Mouse (Mus musculus) embryo, embryonic 10 days (tissue): ENCODE results near the gene Cblb.

Experiments
- DNase-seq: peaks from one replicate; pipeline ENCODE4 v3.0.0-alpha.2; 2015; ENCODE audit warnings: low spot score

Gene Cblb

DNA sequence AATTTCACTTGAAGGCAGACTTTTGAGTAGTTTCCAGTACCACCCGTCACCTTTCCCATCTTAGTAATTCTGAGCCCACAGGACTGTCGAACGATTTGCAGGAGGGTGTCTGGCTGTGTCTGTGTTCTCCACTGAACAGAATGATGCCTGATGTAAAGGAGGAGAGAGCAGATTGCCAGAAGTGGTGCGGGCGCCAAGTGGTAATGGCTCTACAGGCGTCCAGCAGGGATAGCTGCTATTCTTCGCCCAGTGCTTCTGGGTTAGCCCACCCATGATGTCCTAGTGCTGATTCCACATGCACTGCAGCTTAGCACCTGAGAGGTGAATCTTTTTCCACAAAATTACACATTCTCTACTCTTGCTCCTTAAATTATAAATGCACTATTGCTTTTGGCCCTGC is 45.6 kb downstream of the Cblb start:
- no peak for DNase-seq

DNA sequence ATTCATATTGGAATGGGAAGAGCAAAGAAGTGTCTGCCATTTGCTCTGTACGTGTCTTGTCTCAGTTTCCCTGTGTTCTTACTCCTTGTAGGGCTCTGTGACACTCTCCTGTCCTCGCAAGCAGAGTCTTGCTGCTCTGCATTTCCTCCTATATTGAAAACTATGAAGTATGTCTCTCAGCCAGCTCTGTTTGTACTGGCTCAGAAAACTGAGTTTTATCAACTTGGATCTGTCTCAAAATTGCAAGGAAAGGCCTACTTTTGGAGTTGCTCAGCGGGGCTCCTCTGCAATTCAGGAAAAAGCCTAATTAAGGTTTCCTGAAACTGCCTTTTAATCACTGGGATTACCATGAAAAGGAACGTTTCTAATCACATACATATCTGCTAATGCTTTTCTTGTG is 46.9 kb downstream of the Cblb start:
- no peak for DNase-seq

DNA sequence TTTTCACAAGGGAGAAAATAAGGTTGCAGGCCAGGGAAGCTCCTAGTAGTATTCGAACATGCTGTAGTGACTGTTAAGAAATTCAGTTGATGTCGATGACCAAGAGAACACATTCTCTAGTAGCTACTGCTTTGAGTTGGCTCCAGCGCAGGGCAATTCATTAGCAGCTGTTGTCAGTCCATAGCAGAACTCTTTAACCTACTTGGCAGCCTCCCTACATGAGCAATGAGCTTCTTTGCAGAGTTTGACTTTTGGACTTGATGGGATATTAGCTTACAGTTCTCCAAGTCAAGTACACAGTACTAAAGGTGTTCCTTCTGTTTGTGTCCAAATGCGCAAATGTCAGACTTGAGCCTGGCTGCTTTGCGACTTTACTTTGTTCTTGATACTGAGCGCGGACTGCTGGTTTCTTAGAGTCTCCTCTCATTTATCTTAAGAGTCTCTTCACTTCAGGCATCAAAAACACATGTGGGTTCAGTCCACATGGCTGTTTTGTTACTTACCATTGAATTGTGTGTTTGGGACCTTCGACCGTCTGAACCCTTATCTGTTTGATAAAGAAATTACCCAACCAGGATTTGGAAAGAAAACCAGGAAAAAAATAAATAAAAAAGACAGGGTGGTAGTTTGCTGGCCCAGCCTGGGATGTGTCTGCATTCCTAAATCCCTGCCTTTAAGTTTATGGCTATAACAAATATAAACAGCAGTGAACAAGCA is 47.9 kb downstream of the Cblb start:
- no peak for DNase-seq

DNA sequence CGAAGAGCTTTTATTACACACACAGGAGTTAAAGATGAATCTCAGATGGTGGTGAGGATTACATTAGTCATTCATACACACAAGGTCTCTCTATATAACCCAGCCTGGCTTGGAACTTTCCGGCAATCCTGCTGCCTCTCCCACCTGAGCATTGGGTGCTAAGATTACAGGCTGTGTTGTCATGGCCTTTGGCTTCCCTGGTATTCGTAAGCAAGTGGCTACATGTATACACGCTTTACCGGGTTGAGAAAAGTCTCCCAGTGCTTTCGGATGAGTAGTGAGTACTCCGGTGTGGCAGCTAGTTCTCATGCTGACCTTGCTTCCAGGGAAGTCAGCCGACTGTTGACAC is 48.4 kb downstream of the Cblb start:
- DNase-seq: no peak

DNA sequence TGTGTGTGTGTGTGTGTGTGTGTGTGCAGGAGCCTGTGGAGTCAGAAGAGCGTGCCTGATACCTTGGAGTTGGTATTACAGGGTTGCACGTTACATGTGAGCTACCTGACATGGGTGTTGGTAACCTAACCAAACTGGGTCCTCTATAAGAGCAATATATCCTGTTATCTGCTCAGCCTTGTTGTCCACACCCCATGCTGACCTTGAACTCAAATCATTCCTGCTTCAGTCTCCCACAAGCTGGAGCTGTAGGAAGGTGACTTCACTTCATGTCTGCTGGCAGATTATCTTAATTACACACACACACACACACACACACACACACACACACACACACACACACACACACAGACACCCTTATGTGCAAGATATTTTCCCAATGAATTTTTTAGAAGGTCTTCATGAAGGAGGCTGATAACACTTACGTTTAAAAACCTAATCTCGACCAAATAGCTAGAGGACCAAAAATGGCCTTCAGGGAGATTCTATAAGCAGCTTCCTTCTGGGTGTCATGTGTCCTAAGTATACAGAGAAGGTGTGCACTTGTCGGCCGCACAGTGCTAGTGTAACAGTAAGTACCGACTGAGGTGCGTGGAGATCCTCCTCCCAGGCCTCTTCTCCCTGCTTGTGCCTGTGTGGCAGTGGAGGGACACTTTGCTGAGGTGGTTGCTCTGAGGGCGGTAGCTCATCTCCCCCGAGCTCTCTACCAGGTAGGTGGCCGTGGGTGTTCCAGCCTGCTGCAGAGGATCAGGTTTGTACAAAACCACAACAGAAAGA is 49.8 kb downstream of the Cblb start:
- no peak for DNase-seq

DNA sequence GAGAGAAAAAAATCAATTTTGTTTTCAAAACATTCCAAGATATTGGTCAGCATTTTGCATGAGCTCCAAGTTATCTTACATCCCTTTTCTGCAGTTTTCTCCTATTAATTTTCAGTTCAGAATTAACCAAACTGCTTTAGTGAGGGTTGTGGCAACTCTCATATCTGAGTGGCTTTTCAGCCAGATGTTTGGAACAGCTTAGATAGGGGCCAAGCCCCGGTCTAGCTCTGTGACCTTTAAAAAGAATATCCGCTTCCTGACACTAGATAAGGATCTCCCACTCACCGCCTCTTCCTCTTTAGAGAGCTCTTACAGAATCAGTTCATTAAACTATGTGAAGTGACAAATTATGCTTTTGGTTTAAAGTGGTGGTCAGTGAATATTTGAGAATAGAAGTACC is 50.7 kb downstream of the Cblb start:
- DNase-seq: no peak

DNA sequence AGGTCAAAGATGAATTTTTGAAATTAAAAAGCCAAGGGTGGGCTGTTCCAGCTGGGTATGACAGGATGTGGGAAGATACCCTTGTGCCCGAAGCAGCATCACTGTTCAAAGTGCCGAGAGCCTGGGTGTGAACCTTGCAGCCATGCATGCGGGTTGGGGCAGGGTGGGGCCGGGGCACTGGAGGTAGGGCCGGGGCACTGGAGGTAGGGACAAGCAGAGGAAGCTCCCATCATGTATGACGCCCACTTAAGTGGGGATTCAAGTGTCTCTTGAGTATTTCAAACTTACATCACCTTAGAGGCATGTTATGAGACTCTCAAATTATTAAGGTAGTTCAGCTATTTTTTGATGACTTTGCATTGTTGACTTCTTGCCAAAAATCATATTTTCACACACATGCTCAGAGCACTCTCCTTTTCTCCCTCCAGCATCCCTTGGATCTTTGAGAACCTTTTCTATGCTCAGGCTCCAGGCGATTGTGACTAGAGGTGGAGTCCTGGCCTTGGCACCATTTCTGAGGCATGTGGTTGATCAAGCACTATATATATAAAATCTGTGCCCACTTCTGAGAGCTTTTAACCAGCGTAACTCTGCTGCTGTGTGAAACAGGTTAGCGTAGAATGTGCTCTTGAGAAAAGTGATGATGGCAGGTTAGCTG is 55.9 kb downstream of the Cblb start:
- no peak for DNase-seq

DNA sequence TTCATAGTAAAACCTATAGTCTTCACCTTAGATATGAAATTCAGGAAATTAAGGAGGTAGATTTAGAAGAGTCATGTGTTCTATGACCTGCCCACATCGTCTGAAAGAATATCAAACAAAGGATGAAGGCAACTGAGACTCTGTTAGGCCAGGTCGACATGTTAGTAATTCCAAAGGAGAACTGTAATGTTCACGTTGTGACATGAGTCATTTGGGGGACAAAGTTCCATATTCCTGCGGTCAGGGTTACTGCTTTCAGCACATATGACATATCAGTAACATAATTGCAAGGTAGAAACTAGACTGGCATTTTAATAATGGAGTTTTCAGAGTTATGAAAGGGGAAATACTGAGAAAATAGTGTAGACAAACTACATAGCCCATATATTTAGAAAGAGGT is 58.3 kb downstream of the Cblb start:
- DNase-seq: no peak

DNA sequence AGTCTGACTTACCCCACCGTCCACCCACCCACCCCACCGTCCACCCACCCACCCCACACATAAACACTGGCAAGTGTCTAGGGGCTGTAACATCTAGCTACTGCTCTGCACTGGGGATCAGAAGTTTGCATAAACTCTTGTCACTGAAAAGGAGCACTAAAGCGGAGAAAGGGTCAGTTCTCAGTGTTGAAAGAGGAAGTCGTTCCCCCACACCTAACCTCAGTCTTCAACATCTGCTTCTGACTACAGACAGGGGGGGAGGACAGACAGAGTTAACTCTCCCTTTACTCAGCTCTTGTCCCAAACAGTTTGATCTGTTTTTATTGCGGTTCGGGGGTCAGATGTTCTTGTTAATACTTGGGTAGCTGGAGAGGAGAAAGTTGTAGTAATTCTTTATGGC is 59.9 kb downstream of the Cblb start:
- no peak for DNase-seq

DNA sequence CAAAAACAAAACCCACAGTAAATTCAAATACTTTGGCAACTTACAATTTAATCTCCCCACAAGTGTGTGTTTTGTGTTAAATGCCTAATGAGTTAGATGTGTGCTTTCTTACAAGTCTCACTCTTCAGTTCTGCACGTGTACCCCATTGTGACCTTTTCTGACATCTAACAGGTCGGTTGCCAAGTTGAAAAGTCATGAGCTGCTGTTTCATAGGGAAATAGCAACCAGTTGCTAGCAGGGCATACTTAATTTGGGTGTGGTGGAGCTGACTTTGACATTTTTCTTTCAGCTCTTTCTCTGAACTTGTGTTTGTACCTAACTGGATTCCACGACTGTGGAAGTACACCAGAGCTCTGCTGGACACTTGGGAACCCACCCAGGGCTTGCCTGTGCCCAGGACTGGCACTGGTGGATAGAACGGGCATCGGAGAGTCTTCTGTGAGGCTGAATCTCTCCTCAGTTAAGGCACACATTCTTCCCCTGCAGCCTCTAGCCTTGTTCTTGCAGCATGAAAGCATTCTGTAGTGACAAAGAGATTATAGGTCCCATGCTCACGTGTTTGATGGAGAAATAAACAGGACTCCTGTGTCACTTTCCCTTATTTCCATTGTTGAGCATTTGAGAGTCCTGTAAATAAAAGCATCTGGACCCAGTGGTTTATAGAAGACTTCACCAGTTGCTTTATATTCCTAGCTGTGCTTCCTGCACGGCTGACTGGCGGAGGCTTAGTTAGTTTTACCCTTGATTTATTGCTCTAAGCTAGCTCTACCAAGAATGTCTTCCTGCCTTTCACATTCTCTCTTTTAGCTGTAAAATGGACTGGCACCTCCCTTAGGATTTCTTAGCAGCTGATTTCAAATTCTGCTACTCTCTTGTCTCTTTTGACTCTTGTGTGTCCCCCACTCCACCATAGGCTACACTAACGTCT is 62.6 kb downstream of the Cblb start:
- no peak for DNase-seq

DNA sequence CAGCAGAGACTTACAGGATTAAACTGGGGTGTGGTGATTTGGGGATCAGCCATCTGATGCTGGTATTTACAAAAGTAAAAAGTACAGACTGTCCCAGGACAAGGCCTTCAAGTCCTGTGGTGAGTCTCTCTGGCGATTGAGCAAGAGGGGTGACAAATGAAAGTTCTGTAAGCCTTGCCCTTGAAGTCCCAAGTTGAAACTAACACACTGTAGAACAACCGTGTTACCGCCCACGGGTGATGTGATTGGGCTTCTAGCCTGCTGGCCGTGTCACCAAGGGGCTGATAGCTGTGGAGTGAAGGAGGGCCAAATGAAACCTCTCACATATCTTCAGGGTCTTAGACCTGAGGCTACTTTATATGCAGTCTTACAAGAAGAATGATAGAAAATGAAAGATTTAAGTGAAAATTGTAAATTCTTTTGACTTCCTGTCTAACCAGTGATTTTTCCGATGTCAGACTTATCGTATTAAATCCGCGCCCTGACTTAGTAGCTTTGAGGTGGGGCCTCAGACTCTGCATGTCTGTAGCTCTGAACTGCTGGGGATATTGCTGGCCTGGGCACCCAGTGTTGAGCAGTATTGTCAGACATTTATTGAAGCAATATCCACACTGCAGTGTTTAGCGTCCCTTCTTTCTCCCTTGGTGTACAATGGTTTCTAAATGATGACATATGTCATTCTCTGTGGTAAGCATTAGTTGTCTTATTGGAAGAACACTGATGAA is 63.9 kb downstream of the Cblb start:
- DNase-seq: no peak

DNA sequence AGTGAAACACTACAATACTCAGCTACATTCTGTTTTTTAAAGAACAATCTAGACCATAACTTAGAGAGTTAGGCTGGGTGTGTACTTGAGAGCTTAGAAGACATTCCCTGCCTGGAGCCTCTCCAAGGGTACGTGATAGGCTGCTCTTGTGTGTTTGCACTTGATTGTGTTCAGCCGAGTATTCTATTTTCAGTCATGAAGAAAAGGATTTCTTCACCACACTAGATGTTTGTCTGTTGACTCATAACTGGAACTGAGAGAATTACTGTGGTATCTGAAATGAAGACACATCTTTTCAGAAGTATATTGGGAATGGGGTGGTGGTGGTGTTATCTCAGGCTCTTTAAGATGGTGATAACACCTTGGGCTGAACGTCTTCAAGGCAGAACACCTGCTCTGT is 64.6 kb downstream of the Cblb start:
- no peak for DNase-seq

DNA sequence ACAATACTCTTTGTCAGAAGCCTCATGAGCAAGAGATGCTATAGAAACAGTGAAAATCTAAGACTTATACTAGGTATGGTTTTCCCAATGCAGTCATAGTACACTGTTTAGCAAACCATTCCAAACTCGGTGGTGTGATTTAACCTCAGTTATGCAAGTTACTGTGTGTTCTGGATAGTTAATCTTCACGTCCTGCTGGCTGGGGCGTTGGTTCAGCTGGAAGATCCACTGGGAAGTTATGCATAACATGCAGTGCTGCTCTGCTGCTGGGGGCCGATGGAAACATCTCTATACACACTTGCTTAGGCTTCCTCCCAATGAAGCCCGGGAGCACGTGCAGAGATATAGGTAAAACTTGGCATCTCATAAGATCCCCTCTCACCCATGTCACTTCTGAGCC is 69.4 kb downstream of the Cblb start:
- DNase-seq: no peak

DNA sequence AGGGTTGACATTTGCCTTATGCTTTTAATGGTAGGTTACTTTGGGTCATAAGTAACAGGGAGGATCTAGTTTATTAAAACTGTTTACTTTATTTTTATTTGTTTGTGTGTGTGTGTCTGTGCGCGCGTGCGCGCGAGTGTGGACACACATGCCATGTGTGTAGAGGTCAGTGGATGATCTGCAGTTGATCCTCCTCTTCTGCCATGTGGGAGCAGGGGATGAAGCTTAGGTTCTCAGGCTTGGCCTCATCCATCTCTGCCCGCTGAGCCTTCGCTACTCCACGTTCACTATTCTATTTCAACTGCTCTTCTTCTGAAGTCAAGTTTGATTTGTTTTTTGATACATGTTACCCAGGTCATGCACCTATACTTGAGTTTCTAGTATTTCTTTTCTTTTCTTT is 73.6 kb downstream of the Cblb start:
- DNase-seq: no peak

DNA sequence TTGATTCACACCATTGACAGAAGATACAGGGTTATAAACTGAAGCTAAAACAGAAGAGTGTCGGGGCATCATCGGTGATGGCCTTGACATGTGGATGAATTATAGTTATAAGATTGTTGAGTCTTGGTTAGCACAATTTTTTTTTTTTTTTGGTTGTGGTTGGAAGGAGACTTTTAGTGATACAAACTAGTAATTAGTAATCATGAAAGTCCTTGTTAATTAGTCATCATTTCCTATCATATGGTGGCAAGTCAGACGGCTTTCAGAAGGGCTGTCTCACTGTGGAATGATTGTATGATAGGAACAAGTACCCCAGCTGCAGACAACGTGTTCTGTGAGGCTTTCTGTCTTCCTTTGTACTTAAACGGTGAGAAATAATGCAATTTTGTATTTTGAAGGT is 76.8 kb downstream of the Cblb start:
- no peak for DNase-seq

DNA sequence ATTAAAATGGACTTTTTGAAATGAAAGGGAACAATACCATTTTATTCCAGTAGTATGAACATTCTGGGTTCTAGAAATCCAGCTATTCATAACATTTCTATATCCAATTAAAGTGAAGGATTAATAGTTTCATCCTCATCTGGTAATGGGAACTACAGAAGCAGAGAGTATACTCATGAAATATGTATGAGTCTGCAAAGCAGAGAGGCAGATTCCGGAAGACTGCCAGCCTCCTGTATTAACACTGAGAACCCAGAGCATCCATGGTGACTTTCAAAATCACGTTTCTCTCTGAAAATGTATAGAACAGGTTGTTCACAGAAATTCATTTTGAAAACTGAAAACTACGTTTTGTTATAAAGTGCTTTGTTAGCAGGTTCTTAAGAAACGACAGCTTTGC is 83.4 kb downstream of the Cblb start:
- DNase-seq: no peak

DNA sequence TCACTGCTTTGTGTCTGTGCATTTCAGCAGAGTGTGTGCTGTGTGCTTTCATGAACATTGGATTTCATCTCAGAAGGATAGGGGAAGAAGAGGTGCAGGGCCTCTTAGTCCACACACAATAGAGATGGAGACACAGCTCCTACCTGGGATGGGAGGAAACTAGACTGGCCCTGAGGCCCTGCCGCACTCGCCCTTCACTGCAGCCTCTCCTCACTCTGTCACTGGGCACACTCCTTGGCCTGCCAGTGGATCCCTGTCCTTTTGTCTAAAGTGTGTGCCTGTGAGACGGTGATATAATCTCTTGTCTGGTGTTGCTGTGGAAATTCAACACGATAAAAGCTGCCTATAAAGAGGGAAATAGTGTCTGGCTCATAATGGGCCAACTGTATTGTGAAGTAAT is 88.0 kb downstream of the Cblb start:
- DNase-seq: no peak

DNA sequence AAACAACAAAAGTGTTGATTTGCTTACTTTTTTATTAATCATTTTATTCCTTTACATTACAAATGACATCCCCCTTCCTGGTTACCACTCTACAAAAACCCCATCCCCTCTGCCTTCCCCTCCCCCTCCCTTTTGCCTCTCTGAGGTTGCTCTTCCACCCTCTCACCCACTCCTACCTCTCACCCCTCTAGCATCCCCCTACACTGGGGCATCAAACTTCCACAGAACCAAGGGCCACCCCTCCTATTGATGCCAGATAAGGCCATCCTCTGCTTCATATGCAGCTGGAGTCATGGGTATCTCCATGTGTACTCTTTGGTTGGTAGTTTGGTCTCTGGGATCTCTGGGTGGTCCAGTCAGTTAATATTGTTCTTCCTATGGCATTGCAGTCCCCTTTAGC is 93.9 kb downstream of the Cblb start:
- DNase-seq: no peak

DNA sequence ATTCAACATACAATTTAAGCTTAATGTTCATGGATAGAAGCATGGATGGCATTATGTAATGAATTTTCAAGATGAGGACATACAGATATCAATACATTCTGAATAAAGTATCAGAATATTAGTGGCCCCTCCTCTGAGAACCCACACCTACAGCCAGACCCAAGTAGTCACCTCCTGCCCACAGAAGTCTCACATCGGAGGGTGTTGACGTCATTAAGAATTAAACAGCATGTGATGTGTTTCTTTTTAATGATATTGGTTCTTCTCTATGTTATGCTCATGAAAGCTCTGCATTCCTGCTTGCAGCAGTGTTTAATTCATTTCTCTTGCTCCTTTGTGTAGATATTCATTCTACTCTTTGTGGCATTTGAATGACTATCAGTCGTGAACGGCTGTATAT is 94.9 kb downstream of the Cblb start:
- no peak for DNase-seq

DNA sequence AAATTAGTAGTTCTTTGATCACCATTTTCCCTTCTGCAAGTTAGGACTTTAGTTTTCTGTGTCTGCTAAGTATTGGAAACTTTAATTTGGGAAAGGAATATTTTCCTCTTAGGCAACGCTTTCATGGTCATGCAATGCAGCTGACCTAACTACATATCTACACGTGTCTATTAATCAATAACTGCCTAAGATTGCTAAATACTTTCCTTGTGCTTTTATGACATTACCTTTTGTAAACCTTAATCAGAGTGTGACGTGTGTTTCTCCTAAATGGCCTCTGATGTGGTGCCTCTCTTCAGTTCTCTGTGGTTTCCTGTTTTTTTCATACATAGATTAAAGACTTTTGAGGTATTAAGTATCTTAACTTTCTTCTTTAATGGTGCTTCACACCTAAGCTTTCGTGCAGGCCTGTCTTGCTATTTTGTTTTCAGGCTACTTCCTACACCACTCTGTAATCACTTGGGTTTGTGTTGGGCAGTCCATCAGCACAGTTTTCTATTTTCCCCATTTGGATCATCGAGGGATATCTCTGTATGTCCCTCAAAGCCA is 98.4 kb downstream of the Cblb start:
- no peak for DNase-seq

DNA sequence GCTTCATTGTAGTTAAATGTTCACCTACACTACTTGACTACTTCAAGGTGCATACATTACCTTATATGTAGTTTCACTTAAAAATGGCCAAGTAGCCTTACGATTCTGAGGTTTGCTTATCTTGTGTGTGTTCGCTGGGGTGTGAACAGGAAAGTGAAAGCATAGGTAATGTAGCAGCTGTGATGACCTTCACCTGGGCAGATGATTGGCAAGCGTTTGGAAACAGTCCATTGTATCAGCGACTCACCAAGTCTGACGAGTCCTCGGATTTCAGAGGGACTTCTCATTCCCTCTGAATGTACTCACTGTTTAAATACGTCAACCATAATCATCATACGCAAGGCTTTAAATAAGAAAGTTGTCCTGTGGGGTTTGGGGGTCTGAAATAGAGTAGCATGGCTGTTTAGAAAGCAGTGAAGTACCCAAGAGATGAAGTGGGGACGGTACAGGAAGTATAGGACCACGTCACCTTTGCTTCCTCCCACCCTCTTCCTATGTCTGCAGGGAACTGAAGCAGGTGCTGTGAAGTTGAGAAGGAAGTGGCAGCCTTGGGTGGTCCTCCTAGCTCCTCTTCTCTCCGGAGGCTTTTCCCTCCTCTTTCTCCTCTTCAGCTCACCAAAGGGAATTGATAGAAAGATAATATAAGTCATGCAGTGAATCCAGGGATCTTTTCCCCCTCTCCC is 101.9 kb downstream of the Cblb start:
- DNase-seq: no peak
